Mouse (Mus musculus) cerebellum, adult 2 months (tissue): ENCODE data around the gene Cntrl.

Experiments
- CTCF ChIP-seq: fragments of 200-500 bp; IDR thresholded peaks from 2 replicates; pipeline ENCODE4 v1.5.1; 2011; ENCODE audit warnings: low read depth, mild to moderate bottlenecking, control low read depth, low read length, moderate library complexity, borderline replicate concordance; ENCODE audit not compliant: insufficient read depth
- POLR2A ChIP-seq: fragments of 200-500 bp; IDR thresholded peaks from 2 replicates; pipeline ENCODE4 v1.6.1; 2011; ENCODE audit warnings: low read length, control low read depth, borderline replicate concordance; ENCODE audit not compliant: insufficient read depth

GRCm38 (mm10) chr2:35141673-35142072, 32.4 kb downstream of the Cntrl start:
- TF ChIP-seq POLR2A = no peak
- TF ChIP-seq CTCF = no peak
